Mouse (Mus musculus) liver, embryonic 14.5 days (tissue): ENCODE measurements at regions not wholly inside any gene's neighbourhood (a gene's known extent, or its start where the extent isn't known, plus 50 kb on each side); places are given as distances from the start of the nearest gene placed in this dataset.

ENCODE experiments used
- CTCF ChIP-seq: IDR thresholded peaks from 2 replicates; pipeline ENCODE4 v1.5.1; 2016; ENCODE audit warnings: antibody characterized with exemption, low read depth, control low read depth
- EP300 ChIP-seq: IDR thresholded peaks from 2 replicates; pipeline ENCODE4 v1.6.1; 2016; ENCODE audit warnings: antibody characterized with exemption, low read depth

DNA sequence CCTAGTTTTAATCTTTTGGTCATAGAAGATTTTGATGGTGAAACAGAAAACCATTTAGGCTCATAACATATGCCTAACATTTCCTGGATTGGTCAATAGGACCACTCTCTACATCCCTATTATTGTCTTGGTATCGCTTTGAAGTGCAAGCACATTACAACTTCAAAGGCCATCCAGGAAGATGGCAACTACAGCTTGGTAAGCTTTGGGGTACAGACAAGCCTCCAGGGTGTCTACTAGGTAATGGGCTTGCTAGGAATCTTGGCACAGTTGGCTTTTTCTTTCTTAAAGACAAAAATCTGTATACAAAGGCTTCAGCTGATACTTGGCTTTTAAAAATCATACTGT, 90.8 kb downstream of the Brms1l start:
- no peak for TF ChIP-seq CTCF
- no peak for TF ChIP-seq EP300
